Mouse (Mus musculus): Measurements from ENCODE around the gene Dtx4.
"Not testable (repeated sequence)": the region's sequence is repeated elsewhere in the genome, so short reads cannot be mapped to it uniquely, and the experiment has no call there.

Gene Dtx4

DNA sequence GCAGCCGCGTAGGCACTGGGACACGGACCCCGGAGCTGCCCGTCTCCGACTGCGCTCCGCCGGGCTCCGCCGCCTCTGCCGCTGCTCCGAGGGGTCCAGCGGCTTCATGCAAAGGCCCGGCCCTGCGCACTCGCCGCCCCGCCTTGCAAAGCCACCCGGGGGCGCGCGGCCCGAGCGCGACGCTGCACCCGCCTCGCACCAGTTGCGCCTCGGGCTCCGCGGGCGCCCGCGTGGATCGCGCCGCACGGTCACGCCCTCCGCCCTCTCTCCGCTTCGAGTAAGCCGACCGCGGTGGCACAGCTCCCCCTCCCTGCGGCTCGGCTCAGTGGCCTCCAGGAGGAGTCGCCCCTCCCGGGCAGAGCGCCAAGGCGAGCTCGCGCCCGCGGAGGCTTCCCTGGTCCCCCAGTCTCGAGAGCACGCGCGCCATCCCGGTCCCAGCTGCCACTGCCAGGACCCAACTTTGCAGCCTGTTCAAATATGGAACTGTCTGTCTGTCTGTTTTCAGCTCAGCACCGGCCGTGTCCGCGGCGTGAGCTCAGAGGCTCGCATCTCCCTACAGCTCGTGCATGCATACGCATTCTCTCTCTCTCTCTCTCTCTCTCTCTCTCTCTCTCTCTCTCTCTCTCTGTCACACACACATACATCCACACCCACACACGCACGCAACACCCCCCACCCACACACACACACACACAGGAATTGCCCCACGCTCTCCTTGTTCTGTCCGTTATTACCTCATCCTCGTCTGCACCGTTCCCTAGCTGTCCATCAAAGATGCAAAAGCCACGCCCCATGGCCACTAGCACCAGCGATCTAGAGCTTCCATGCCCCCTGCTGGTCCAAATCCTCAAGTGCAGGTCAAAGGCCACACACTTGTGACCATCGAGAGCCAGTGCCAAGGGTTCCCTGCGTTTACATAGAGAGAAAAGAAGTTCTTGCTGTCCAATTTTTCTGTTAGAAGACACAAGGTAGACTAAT lies at the start of gene Dtx4:
Gene Dtx4, minus strand, starts transcription at position 85 of the 978 bp plus-strand sequence.
- in situ Hi-C loops (cut with MboI; ENCODE audit: low pct_unique_long_range_greater_than_20kb in 1 of 2, low sequenced_read_pairs in 2 of 2, unreplicated experiment in 1 of 2), result loop anchor here in 1 of 2 experiments (25.0 kb wide), 1 partner anchor 311 kb away; no protein-coding TSS in a partner anchor

DNA sequence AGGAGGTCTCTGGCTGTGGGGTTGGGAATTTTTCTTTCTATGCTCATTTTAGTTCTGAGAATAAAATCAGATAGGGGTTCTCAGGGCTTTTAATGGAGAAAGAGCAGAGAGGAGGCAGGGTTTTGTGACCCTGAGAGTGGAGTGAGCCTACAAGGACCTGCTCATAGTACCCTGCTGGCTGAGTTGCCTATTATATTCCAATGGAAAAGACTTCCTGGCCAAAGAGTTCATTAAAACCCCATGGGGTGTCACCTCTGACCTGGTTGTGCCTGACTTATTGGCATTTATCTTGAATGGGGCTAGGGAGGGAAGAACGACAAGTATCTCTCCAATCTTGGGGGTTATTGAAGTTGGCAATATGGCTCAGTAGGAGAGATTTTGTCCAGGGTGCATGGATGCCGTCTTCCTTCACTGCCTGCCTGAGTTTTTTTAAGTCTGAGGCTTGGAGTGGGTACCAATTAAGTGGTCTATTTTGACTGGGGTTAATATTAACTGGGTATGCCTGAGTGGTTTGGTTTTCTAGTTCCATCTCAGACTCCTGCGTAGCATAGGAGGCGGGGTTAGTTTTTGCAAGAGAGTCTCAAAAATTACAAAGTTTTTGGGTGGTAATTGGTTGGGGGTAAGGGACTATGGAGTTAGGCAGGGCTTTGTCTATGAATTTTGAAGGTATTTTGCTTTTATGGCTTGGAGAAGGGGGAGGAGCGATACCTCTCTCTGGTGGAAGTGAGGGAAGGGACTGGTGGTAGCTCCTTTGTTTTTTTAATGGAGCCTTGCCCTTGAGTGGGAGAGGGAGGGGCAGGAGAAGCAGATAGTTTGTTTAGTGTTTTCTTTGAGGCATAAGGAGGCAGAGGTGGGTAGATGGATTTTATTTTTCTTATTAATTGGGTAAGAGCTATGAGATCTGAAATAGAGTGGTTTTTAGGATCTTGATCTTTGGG lies 49.0 kb upstream of the Dtx4 start:
- in situ Hi-C loops (cut with MboI; ENCODE audit: low pct_unique_long_range_greater_than_20kb in 1 of 2, low sequenced_read_pairs in 2 of 2, unreplicated experiment in 1 of 2), result no loop called here

DNA sequence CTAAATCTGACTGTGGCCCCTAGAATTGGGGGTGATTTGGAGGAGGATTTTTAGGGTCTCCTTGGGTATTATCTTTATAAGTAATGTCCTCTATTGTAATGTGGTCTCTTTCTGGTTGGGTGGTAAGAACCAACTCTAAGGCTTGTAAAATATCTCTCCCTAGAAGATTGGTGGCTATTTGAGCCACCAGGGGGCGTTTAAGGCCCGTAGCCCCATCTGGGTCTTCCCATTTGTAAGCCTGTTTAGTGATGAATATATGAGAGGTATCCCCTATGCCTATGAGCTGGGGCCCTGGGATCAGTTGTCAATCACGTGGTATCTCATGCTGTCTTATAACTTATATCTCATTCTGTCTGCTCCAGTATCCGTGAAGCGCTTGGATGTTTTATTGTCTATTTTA lies 47.9 kb upstream of the Dtx4 start:
- in situ Hi-C loops (cut with MboI; ENCODE audit: low pct_unique_long_range_greater_than_20kb in 1 of 2, low sequenced_read_pairs in 2 of 2, unreplicated experiment in 1 of 2), result no loop called here

DNA sequence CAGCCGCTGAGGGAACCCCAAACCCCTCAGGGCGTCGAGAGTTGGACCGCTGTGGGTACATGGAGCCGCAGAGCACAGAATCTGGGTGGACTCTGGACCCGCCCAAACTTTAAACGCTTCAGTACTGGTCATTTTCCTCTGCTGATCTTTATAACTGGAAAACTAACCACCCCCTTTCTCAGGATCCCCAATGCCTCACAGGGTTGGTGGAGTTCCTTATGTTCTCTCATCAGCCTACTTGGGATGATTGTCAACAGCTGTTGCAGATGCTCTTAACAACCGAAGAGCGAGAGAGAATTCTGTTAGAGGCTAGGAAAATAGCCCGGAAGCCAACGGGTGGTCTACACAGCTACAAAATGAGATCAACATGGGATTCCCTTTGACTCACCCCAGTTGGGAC lies 44.2 kb upstream of the Dtx4 start, which contains the start of gene Fam111a:
Gene Fam111a, plus strand, starts transcription at position 301 of the 400 bp plus-strand sequence.
- in situ Hi-C loops (cut with MboI; ENCODE audit: low pct_unique_long_range_greater_than_20kb in 1 of 2, low sequenced_read_pairs in 2 of 2, unreplicated experiment in 1 of 2), result not testable (repeated sequence)

DNA sequence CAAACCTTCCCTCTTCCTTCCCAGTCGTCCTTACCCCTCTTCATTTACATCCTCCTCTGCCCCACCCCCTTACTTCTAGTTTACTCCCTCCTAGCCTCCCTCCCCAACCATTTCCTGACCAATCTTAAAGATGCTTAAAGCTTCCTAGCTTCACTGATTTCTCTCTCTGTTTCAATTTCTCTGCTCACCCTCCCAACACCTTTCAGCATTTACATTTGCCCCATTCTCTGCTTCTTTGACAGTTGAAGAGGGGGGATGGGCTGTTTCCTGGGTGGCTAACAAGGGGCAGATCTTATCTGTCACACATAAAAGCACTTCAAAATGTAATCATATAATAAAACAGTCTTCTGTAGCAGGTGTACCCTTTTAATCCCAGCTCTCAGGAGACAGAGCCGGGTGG lies 40.4 kb upstream of the Dtx4 start:
- in situ Hi-C loops (cut with MboI; ENCODE audit: low pct_unique_long_range_greater_than_20kb in 1 of 2, low sequenced_read_pairs in 2 of 2, unreplicated experiment in 1 of 2), result no loop called here

DNA sequence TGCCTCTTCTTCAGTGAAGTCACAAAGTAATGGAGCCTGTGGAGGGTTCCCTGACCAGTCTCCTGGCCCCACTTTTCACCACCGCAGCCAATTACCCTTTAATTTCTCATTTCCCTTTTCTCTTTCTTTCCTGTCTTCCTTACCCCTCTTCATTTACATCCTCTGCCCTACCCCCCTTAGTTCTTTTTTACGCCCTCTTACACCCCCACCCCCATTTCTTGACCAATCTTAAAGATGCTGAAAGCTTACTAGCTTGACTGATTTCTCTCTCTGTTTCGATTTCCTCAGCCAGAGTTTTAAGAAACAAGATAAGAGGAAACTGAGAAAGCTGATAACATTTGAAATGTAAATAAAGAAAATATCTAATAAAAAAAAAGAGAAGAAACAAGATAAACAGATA lies 39.5 kb upstream of the Dtx4 start:
- in situ Hi-C loops (cut with MboI; ENCODE audit: low pct_unique_long_range_greater_than_20kb in 1 of 2, low sequenced_read_pairs in 2 of 2, unreplicated experiment in 1 of 2), result no loop called here

DNA sequence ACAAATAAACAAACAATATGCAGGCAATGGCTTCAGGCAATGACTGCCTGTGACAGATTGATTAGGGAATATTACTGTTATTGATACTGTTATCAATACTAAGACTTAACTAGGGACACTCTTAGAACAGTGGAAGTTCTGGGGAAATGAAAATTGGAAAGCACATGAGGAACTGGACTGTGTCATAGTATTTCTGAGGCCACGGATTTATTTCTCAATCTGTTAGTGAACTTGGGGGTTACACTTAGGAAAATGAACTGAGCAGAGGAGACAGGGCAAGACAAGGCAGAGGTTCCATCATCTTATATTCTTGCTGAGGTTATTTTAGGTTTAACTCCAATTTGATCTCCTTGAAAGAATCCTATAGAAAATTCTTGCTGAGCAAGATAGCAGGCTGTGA lies 38.7 kb upstream of the Dtx4 start:
- in situ Hi-C loops (cut with MboI; ENCODE audit: low pct_unique_long_range_greater_than_20kb in 1 of 2, low sequenced_read_pairs in 2 of 2, unreplicated experiment in 1 of 2), result no loop called here

DNA sequence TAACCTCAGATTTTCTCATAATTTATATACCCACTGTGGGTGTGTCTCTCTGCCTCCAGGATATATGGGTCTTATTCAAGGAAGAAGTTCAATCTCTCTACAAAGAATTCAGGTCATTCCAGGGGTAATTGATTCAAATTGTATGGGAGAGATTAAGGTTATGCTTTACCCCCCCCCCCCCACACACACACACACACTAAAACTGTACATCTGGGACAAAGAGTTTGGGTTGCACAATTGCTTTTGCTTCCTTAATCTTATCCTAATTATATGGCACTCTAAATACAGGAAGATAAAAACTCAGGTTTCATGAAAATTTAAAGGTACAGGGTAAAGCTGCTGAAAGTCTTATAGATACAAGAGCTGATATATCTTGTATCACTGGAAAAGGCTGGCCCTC lies 35.9 kb upstream of the Dtx4 start:
- in situ Hi-C loops (cut with MboI; ENCODE audit: low pct_unique_long_range_greater_than_20kb in 1 of 2, low sequenced_read_pairs in 2 of 2, unreplicated experiment in 1 of 2), result no loop called here

DNA sequence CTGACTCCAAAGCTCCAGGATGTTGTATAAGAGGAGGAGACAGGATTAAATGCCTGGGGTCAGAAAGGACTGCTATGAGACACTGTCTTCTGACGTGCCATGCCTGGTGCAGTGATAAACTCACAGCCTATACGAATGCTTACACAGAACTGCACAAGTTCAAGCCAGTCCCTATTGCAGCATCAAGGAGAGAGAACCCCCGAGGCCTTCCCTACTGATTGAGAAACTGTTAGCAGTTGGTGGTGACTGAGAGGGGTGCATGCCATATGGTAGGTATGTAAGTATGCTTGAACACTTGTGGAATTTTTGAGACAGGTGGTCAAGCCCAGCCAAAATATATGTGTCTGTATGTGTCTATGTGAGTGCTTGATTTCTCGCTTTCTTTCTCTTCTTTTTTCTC lies 22.1 kb upstream of the Dtx4 start:
- in situ Hi-C loops (cut with MboI; ENCODE audit: low pct_unique_long_range_greater_than_20kb in 1 of 2, low sequenced_read_pairs in 2 of 2, unreplicated experiment in 1 of 2), result loop anchor here in 1 of 2 experiments (25.0 kb wide), 1 partner anchor 289 kb away; no protein-coding TSS in a partner anchor

DNA sequence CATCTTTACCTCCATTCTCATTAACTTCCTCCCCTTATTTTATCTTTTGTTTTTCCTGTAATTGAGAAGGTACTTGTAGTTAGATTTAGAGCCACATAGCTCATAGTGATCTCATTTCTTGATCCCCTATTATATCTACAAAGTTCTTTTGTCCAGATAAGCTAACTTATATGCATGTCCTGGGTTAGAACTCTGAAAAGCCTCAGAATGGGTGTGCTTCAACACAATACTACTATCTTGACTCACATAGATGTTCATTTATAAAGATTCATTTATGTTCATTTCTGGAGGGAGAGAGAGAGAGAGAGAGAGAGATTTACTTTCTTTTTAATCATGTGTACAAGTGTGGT lies 17.3 kb upstream of the Dtx4 start:
- in situ Hi-C loops (cut with MboI; ENCODE audit: low pct_unique_long_range_greater_than_20kb in 1 of 2, low sequenced_read_pairs in 2 of 2, unreplicated experiment in 1 of 2), result loop anchor here (5.0 to 25.0 kb wide), 2 partner anchors 74 to 294 kb away; no protein-coding TSS in a partner anchor

DNA sequence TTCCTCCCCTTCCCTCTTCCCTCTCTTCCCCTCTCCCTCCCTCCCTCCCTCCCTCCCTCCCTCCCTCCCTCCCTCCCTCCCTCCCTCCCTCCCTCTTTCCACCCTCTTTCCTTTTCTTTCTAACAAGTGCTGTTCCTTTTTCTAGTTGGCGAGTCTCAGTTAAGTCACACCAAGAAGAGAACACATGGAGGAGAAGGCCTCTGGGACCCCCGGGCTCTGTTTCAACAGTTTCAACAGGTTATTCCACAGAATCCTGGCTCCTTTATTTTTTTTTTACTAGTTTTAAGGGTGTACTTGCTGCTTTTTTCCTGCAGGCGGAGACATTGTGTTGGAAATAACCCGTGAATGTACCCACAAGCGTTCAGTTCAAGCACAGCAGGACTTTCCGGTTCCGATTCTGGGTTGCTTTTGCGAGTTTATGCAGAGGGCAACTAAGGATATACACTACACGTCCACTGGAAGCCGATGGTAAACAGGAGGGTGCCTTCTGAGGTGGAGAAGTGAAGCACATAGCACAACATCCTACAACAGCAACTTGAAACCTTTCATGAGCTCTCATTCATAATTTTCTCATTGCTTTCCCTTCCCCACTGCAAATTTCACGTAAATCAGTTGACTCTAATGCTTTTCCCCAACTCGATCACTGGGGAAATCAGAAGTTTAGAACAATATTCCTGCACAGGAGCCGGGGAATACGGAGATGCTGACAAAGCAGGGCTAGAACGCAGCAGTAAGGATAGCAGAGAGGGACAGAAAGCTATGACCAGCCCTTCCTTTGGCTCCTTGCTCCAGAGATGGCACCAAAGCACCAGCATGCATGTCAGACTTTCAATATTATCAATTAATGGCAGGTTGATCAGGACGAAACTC lies 16.7 kb upstream of the Dtx4 start:
- in situ Hi-C loops (cut with MboI; ENCODE audit: low pct_unique_long_range_greater_than_20kb in 1 of 2, low sequenced_read_pairs in 2 of 2, unreplicated experiment in 1 of 2), result loop anchor here (5.0 to 25.0 kb wide), 2 partner anchors 74 to 294 kb away; no protein-coding TSS in a partner anchor

DNA sequence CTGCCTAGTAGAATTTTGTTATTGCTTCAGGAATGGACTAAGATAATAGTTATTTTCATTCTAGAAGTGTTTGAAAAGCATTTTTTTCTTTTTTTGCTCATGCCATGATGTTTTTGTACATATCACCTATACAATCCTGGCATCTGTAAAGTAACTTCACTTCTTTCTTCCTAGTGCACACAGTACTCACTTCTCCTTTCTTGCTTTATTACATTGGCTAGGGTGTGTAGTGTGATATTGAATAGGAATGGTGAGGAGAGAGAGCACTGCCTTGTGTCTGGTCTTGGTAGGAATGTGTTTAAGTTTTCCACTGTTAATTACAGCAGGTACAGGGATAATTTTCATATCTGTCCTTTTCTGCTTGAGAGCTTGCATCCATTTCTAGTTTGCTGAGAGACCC lies 13.4 kb upstream of the Dtx4 start:
- in situ Hi-C loops (cut with MboI; ENCODE audit: low pct_unique_long_range_greater_than_20kb in 1 of 2, low sequenced_read_pairs in 2 of 2, unreplicated experiment in 1 of 2), result loop anchor here (5.0 to 25.0 kb wide), 2 partner anchors 78 to 298 kb away; no protein-coding TSS in a partner anchor

DNA sequence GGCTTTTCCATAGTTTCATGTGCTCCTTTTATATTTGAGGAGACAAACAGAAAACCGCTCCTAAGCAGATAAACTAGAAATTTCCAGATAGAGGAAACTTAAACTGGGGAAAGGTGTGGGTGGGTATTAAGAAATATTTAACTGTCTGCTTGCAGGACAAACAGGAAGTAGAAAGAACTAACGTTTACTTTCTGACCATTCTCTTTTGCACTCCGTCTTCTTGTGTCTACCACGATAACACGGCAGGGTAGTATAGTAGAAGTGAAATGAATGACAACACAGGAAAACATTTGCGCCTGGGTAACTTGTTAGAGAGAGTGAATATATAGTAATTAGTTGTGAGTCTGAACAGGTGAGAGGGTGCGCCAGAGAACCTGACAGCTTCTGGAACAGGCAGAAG lies 1.5 kb upstream of the Dtx4 start:
- in situ Hi-C loops (cut with MboI; ENCODE audit: low pct_unique_long_range_greater_than_20kb in 1 of 2, low sequenced_read_pairs in 2 of 2, unreplicated experiment in 1 of 2), result loop anchor here in 1 of 2 experiments (25.0 kb wide), 1 partner anchor 310 kb away; no protein-coding TSS in a partner anchor

DNA sequence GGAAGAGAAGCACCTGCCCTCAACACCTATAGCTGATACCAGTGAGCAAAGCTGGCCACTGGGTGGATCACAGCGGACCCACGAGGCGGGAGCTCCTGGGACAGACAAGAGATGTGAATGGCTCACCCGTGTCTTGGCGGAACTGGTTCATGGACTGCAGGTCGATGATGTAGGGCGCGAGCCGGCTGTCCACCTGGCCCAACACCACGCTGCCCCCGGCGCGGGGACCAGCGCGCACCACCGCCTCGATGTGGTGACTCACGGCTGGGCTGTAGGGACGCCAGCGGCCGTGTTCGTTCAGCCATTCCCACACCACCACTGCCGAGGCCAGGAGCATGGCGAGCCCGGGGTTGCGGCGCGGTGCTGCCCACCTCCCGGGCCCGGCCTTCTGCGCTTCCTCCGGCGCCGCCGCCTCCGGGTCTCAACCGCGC lies 358 bp downstream of the Dtx4 start:
- in situ Hi-C loops (cut with MboI; ENCODE audit: low pct_unique_long_range_greater_than_20kb in 1 of 2, low sequenced_read_pairs in 2 of 2, unreplicated experiment in 1 of 2), result loop anchor here in 1 of 2 experiments (25.0 kb wide), 1 partner anchor 311 kb away; no protein-coding TSS in a partner anchor

DNA sequence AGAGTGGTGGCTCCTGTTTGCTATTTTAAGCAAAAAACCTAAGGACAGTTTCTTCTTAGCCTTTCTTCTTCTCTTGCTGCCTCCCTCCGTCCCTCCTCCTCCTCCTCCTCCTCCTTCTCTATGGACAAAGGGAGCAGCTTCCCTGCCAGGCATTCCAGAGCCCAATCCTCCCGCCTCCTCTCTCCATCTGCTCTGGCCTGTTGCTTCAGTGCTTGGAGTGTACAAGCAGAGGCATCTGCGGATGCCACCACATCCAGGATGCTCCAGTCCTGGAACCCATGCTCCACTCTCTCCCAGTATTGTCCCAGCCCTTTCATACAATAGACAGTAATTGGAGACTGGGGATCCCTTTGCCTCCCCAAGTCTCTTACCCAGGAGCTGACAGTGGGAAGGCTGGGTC lies 1.1 kb downstream of the Dtx4 start:
- in situ Hi-C loops (cut with MboI; ENCODE audit: low pct_unique_long_range_greater_than_20kb in 1 of 2, low sequenced_read_pairs in 2 of 2, unreplicated experiment in 1 of 2), result loop anchor here in 1 of 2 experiments (25.0 kb wide), 1 partner anchor 312 kb away; no protein-coding TSS in a partner anchor

DNA sequence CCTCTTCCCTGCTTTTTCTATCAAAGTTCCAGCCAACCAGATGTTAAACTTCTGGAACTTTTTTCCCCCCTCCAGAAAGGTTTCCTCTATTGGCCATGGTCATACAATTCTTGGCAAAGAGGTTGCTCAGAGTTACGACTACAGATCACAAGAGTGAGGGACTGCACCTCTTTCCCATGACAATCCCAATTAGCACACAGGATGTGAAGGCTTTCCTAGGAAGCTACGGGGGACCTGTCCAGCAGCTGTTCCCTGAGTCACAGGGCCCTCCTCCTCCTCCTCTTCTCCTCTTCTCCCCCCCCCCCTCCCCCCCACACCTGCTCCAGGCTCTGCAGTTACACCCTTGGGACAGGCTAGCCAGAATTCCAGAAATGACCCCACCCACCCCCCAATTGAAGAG lies 1.8 kb downstream of the Dtx4 start:
- in situ Hi-C loops (cut with MboI; ENCODE audit: low pct_unique_long_range_greater_than_20kb in 1 of 2, low sequenced_read_pairs in 2 of 2, unreplicated experiment in 1 of 2), result no loop called here

DNA sequence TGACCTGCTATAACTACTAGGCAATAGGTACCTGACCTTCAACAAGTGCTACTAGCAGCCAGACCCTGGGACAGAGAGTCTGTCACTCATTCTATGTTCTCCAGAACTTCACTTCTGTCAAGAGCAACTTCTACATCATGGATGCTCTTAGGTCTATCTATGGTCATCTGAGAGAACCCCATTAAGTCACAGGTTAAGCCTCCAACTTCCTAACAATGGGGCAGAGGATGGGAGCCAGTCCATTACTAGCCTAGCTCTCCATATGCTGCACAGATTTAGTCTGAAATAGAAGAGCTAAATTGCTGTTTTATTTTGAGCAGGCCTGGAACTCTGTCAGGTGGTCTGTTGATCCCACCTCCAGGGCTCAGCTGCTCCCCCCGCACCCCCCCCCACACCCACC lies 2.3 kb downstream of the Dtx4 start:
- in situ Hi-C loops (cut with MboI; ENCODE audit: low pct_unique_long_range_greater_than_20kb in 1 of 2, low sequenced_read_pairs in 2 of 2, unreplicated experiment in 1 of 2), result no loop called here

DNA sequence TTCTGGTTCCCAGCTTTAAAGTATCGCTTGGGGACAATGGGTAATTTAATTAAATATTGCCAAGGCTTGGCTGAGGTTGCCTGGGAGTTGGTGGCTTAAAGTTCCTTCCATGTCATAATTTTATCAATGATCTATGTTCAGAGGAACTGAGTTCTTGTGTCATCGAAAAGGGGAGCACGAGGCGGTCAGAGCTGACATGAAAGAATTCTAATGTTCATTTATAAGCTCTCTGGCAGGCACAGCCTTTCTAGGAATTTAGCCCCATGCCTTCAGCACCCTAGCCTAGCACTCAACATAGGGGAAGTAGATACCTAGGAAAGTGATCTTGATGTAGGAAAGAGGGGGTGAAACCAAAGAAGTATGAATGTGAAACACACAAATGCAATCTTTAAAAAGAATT lies 2.9 kb downstream of the Dtx4 start:
- in situ Hi-C loops (cut with MboI; ENCODE audit: low pct_unique_long_range_greater_than_20kb in 1 of 2, low sequenced_read_pairs in 2 of 2, unreplicated experiment in 1 of 2), result no loop called here
